In genomic region chr3:150817807-150818206, GRCm38 (mm10) we compare ENCODE assay signal across 22 mouse cellular contexts.
DNase-seq lines count a peak whose midpoint lies in the region; ATAC-seq and TF ChIP-seq lines count a peak whose summit lies in the region.
"Had no signal": no experiment of that assay in that cellular context is flagged by ENCODE, and none has a peak within 500 bp of the region (broad histone marks: within the 10 kb centered on the region; RNA-seq: fewer than 3 reads in every experiment).

No protein-coding gene starts in this region.

- no peak overlapping the region for H3K9ac ChIP-seq in kidney, embryonic 15.5 days
- H3K9ac ChIP-seq in kidney, postnatal 0 days (ENCODE audit: low read depth, low read length) = no peak overlapping the region
- H3K9ac ChIP-seq: embryonic facial prominence, embryonic 13.5 days; embryonic facial prominence, embryonic 15.5 days; forebrain, embryonic 12.5 days had no signal

- H3K4me1 ChIP-seq in kidney, embryonic 15.5 days = 0 out of 2 replicates have a peak, but pooled peaks cover 3% of the 10 kb centered on the region
- H3K4me1 ChIP-seq in kidney, postnatal 0 days (replicated peaks; ENCODE audit: insufficient read depth, low read length) = no peaks in the 10 kb centered on the region
- H3K4me1 ChIP-seq: embryonic facial prominence, embryonic 13.5 days; embryonic facial prominence, embryonic 15.5 days; forebrain, embryonic 10.5 days; forebrain, embryonic 12.5 days had no signal

- ATAC-seq in kidney, embryonic 15.5 days (replicated peaks; ENCODE audit: low FRiP score) = peak; percentile 82; the same call in 1 of the 2 replicates
- ATAC-seq in kidney, postnatal 0 days (replicated peaks; ENCODE audit: low FRiP score, low read depth) = peak; percentile 54; the same call in 1 of the 2 replicates
- ATAC-seq: activated CD4-positive, CD25-positive, alpha-beta regulatory T cell, adult 4 months; forebrain, embryonic 14.5 days; forebrain, embryonic 16.5 days had no signal

- H3K9me3 ChIP-seq in kidney, embryonic 15.5 days (replicated peaks) = no peaks in the 10 kb centered on the region
- no peaks in the 10 kb centered on the region for H3K9me3 ChIP-seq in kidney, postnatal 0 days (replicated peaks; ENCODE audit: low read length)
- H3K9me3 ChIP-seq: embryonic facial prominence, embryonic 13.5 days; embryonic facial prominence, embryonic 15.5 days; forebrain, embryonic 10.5 days; forebrain, embryonic 12.5 days had no signal

- H3K27me3 ChIP-seq in kidney, embryonic 15.5 days = no peaks in the 10 kb centered on the region
- H3K27me3 ChIP-seq in kidney, postnatal 0 days (ENCODE audit: insufficient read depth, low read length) = no peaks in the 10 kb centered on the region
- H3K27me3 ChIP-seq: embryonic facial prominence, embryonic 13.5 days; embryonic facial prominence, embryonic 15.5 days; forebrain, embryonic 12.5 days had no signal

- no peak for TF ChIP-seq CTCF in kidney, postnatal 0 days (IDR thresholded peaks at IDR 0.05; ENCODE audit: low read depth)

- no peak overlapping the region for H3K4me2 ChIP-seq in kidney, embryonic 15.5 days
- no peak overlapping the region for H3K4me2 ChIP-seq in kidney, postnatal 0 days (ENCODE audit: low read length)
- H3K4me2 ChIP-seq: embryonic facial prominence, embryonic 13.5 days; embryonic facial prominence, embryonic 15.5 days; forebrain, embryonic 12.5 days had no signal

- H3K4me3 ChIP-seq in kidney, embryonic 15.5 days (replicated peaks) = no peak overlapping the region
- no peak overlapping the region for H3K4me3 ChIP-seq in kidney, postnatal 0 days (replicated peaks; ENCODE audit: low read depth, low read length)
- H3K4me3 ChIP-seq: embryonic facial prominence, embryonic 13.5 days; embryonic facial prominence, embryonic 15.5 days; erythroblast, embryonic 14.5 days; forebrain, embryonic 10.5 days; forebrain, embryonic 12.5 days had no signal

- H3K36me3 ChIP-seq in kidney, embryonic 15.5 days = no peaks in the 10 kb centered on the region
- no peaks in the 10 kb centered on the region for H3K36me3 ChIP-seq in kidney, postnatal 0 days (ENCODE audit: insufficient read depth, low read length)
- H3K36me3 ChIP-seq: embryonic facial prominence, embryonic 13.5 days; embryonic facial prominence, embryonic 15.5 days; forebrain, embryonic 10.5 days; forebrain, embryonic 12.5 days had no signal

- no peak overlapping the region for H3K27ac ChIP-seq in kidney, embryonic 15.5 days
- H3K27ac ChIP-seq in kidney, postnatal 0 days = no peak overlapping the region
- H3K27ac ChIP-seq: embryonic facial prominence, embryonic 13.5 days; embryonic facial prominence, embryonic 15.5 days; forebrain, embryonic 10.5 days; forebrain, embryonic 12.5 days had no signal

- no peak for DNase-seq in kidney, postnatal 14 days
- DNase-seq in kidney, postnatal 0 days (ENCODE audit: low spot score) = peak; percentile 31
- no peak for DNase-seq in kidney, postnatal 10 days
- no peak for DNase-seq in cerebellum, postnatal 25 days
- DNase-seq: adrenal gland, adult 8-10 months; adrenal gland, postnatal 14 days; adrenal gland, postnatal 36 days; cerebellum, adult 11-12 months; cerebellum, adult 2 months; cerebellum, adult 9-10 months; cerebellum, postnatal 10 days; cerebellum, postnatal 36 days; embryo, embryonic 11 days had no signal
